Mouse (Mus musculus) midbrain, embryonic 10.5 days (tissue): Measurements from ENCODE around the gene Atp5g1. TPM values are rescaled to one million over a fixed set of nuclear protein-coding genes. Genes with fewer than 3 reads are reported as not detected.
"Not testable (repeated sequence)": the region's sequence is repeated elsewhere in the genome, so short reads cannot be mapped to it uniquely, and the experiment has no call there.

ENCODE experiments used
- DNase-seq: peaks from one replicate; pipeline ENCODE4 v3.0.0-alpha.2; 2017; ENCODE audit warnings: low spot score
- H3K27ac ChIP-seq: fragments of 300-500 bp; sonication (generic); replicated peaks from 2 replicates; pipeline ENCODE4 v1.5.1; 2016; ENCODE audit warnings: mild to moderate bottlenecking
- H3K27me3 ChIP-seq: fragments of 300-500 bp; sonication (generic); 2 replicates; pipeline ENCODE4 v1.6.1; 2016; ENCODE audit warnings: low read depth, mild to moderate bottlenecking; ENCODE audit not compliant: poor library complexity, severe bottlenecking
- H3K36me3 ChIP-seq: fragments of 300-500 bp; sonication (generic); 2 replicates; pipeline ENCODE4 v1.6.1; 2016; ENCODE audit warnings: mild to moderate bottlenecking, moderate library complexity
- H3K4me1 ChIP-seq: fragments of 300-500 bp; sonication (generic); 2 replicates; pipeline ENCODE4 v1.6.1; 2016
- H3K4me3 ChIP-seq: fragments of 300-500 bp; sonication (generic); 2 replicates; pipeline ENCODE4 v1.5.1; 2016; ENCODE audit warnings: mild to moderate bottlenecking, moderate library complexity
- H3K9me3 ChIP-seq: fragments of 300-500 bp; sonication (generic); replicated peaks from 2 replicates; pipeline ENCODE4 v1.6.1; 2016; ENCODE audit warnings: mild to moderate bottlenecking
- WGBS: fragments of 180-500 bp; shearing (Covaris S2); methylation state at CpG from one replicate; pipeline ENCODE4 v1.1.7; 2016; 5-methylcytosine and 5-hydroxymethylcytosine counted together
- polyA plus RNA-seq: library from polyadenylated mRNA; unstranded; fragments of >200 nt; fragmentation: Nextera tagmentation; extraction: Ambion mirVana; gene quantifications from 2 replicates; pipeline ENCODE4 v1.2.1, GENCODE M21; 2016

Atp5g1 gene
- 534 and 550 TPM in 2 replicates for polyA plus RNA-seq

- H3K9me3 ChIP-seq, result no peaks in the 10 kb centered on the region
- H3K4me3 ChIP-seq, result peak within 1 kb of the TSS; percentile 89
- peak; percentile 98 for DNase-seq
- H3K4me1 ChIP-seq, result peaks cover 18% of the 10 kb centered on the region
- peaks cover 26% of the 10 kb centered on the region for H3K36me3 ChIP-seq
- WGBS, result 0% methylated on average over 37 of the region's 37 CpGs
- H3K27ac ChIP-seq, result peak within 1 kb of the TSS; percentile 88
- no peaks in the 10 kb centered on the region for H3K27me3 ChIP-seq
These were observed at the start of gene Atp5g1 for GRCm38 (mm10) chr11:96075509-96076220. Atp5g1 (minus strand) TSS chr11:96075670.

GRCm38 (mm10) chr11:96124052-96124914, 48.8 kb upstream of the Atp5g1 start:
- 2% methylated on average over 45 of the region's 45 CpGs for WGBS
- H3K27ac ChIP-seq, result no peak overlapping the region; the same call in 1 of the 2 replicates
- no peaks in the 10 kb centered on the region for H3K36me3 ChIP-seq

DNA sequence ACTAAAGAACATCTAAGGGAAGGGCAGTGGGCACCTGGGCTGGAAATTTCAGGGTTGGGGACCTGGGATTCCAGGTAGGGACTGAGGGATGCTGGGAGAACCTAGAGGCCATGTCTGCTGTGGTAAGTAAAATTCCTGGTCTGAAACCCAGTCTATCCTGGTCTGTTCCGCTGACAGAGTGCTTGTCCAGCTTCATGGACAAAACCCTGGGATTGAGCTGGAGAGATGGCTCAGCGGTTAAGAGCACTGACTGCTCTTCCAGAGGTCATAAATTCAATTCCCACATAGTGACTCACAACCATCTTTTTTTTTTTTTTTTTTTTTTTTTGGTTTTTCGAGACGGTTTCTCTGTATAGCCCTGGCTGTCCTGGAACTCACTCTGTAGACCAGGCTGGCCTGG, 47.3 kb upstream of the Atp5g1 start:
- H3K27ac ChIP-seq, H3K36me3 ChIP-seq, DNase-seq, H3K4me3 ChIP-seq, H3K9me3 ChIP-seq: not testable (repeated sequence)
- Histone ChIP-seq H3K4me1 (peaks cover 13% of the 10 kb centered on the region), H3K27me3 (peaks cover 55% of the 10 kb centered on the region)
- 79% methylated on average over 4 of the region's 4 CpGs for WGBS

More at GRCm38 (mm10) chr11:96124052-96124914, 48.8 kb upstream of the Atp5g1 start:
- H3K4me1 ChIP-seq, result peaks cover 13% of the 10 kb centered on the region
- peak overlapping the region; percentile 57 for H3K4me3 ChIP-seq
- no peaks in the 10 kb centered on the region for H3K9me3 ChIP-seq
- H3K27me3 ChIP-seq, result peaks cover 55% of the 10 kb centered on the region
- DNase-seq, result peak; percentile 52

DNA sequence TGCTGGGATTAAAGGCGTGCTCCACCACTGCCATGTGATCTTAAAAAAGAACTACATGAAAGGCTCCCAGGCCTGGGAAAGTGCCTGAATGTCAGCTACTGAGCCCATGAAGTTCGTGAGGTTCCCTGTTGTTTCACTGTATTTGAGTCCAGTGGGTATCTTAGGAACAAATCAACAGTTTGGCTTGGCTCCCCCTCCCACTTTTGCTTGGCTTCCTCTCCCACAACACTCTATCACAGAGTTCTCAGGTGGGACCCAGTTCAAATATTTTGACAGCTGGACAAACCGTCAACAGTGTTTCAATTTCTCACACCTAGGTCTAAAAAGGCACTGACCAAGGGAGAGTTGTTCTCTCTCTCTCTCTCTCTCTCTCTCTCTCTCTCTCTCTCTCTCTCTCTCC, 43.9 kb upstream of the Atp5g1 start:
- no peaks in the 10 kb centered on the region for H3K36me3 ChIP-seq
- DNase-seq, result no peak
- WGBS, result 65% methylated on average over 3 of the region's 3 CpGs
- peaks cover 32% of the 10 kb centered on the region for H3K27me3 ChIP-seq
- no peak overlapping the region for H3K27ac ChIP-seq
- peaks cover 7% of the 10 kb centered on the region for H3K4me1 ChIP-seq
- no peak overlapping the region for H3K4me3 ChIP-seq
- H3K9me3 ChIP-seq, result no peaks in the 10 kb centered on the region

- 82% methylated on average over 3 of the region's 3 CpGs for WGBS
- H3K9me3 ChIP-seq, DNase-seq, H3K4me3 ChIP-seq, H3K27ac ChIP-seq, H3K36me3 ChIP-seq, H3K4me1 ChIP-seq: not testable (repeated sequence)
- peaks cover 10% of the 10 kb centered on the region; the same call in 1 of the 2 replicates for H3K27me3 ChIP-seq
These were observed 41.5 kb upstream of the Atp5g1 start for GRCm38 (mm10) chr11:96116925-96117324.

DNA sequence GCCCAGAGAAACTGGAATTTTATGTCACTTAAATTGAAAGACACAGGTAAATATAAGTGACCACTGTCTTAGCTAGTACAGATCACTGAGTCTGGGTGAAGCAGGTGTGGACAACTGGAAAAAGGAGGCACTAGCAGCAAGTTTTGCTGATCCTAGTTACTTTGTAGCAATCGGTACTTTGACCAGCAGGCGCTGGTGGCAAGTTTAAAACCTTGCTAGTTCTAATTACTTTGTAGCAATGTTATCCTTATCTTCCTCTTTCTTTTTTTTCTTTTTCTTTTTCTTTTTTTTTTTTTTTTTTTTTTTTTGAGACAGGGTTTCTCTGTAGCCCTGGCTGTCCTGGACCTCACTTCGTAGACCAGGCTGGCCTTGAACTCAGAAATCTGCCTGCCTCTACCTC, 40.6 kb upstream of the Atp5g1 start:
- Histone ChIP-seq H3K4me3 (no peak overlapping the region), H3K27ac (no peak overlapping the region), H3K27me3 (peaks cover 2% of the 10 kb centered on the region; the same call in 1 of the 2 replicates), H3K36me3 (no peaks in the 10 kb centered on the region), H3K9me3 (no peaks in the 10 kb centered on the region), H3K4me1 (no peaks in the 10 kb centered on the region)
- no peak for DNase-seq
- 90% methylated on average over 3 of the region's 3 CpGs for WGBS

DNA sequence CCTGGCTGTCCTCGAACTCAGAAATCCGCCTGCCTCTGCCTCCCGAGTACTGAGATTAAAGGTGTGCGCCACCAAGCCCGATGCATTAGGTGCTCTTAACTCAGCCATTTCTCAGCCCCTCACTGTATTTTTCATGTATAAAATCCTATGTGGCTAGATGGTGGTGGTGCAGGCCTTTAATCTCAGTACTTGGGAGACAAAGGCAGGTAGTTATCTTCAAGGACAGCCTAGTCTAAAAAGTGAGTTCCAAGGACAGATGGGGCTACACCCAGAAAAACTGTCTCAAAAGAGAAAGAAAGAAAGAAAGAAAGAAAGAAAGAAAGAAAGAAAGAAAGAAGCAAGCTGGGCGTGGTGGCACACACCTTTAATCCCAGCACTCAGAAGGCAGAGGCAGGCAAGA, 39.9 kb upstream of the Atp5g1 start:
- H3K27ac ChIP-seq, result no peak overlapping the region
- no peaks in the 10 kb centered on the region for H3K36me3 ChIP-seq
- no peaks in the 10 kb centered on the region; the same call in 1 of the 2 replicates for H3K27me3 ChIP-seq
- no peak for DNase-seq
- H3K9me3 ChIP-seq, result no peaks in the 10 kb centered on the region
- H3K4me3 ChIP-seq, result no peak overlapping the region
- H3K4me1 ChIP-seq, result no peaks in the 10 kb centered on the region
- WGBS, result 94% methylated on average over 6 of the region's 6 CpGs

- H3K9me3 ChIP-seq, result no peaks in the 10 kb centered on the region
- DNase-seq, result no peak
- H3K27me3 ChIP-seq, result no peaks in the 10 kb centered on the region
- no peaks in the 10 kb centered on the region for H3K36me3 ChIP-seq
- H3K27ac ChIP-seq, result no peak overlapping the region
- WGBS, result 77% methylated on average over 2 of the region's 2 CpGs
- no peaks in the 10 kb centered on the region for H3K4me1 ChIP-seq
- no peak overlapping the region for H3K4me3 ChIP-seq
These were observed 38.6 kb upstream of the Atp5g1 start for GRCm38 (mm10) chr11:96114077-96114476.

GRCm38 (mm10) chr11:96111751-96112150, 36.3 kb upstream of the Atp5g1 start, which contains the start of gene Calcoco2:
Calcoco2 (minus strand) TSS chr11:96111964.
- Histone ChIP-seq H3K36me3 (no peaks in the 10 kb centered on the region), H3K4me3 (no peak within 1 kb of the TSS), H3K9me3 (no peaks in the 10 kb centered on the region), H3K27ac (no peak within 1 kb of the TSS), H3K27me3 (no peaks in the 10 kb centered on the region), H3K4me1 (no peaks in the 10 kb centered on the region)
- 45% methylated on average over 14 of the region's 14 CpGs for WGBS
- DNase-seq, result no peak

DNA sequence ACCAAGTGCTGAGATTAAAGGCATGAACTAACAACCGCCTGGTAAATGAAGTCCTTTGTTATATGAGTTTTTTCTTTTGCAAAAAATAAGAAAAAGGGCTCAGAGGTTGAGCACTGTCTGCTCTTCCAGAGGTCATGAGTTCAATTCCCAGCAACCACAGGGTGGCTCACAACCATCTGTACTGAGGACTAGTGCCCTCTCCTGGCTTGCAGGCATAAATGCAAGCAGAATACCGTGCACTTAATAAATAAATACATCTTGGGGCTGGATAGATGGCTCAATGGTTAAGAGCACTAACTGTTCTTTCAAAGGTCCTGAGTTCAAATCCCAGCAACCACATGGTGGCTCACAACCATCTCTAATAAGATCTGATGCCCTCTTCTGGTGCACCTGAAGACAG, 35.5 kb upstream of the Atp5g1 start:
- H3K4me1 ChIP-seq, H3K27ac ChIP-seq, H3K4me3 ChIP-seq, H3K36me3 ChIP-seq, H3K9me3 ChIP-seq, DNase-seq, H3K27me3 ChIP-seq: not testable (repeated sequence)
- WGBS, result 64% methylated on average over 2 of the region's 2 CpGs

GRCm38 (mm10) chr11:96108376-96108775, 32.9 kb upstream of the Atp5g1 start:
- WGBS, result 89% methylated on average over 1 of the region's 1 CpGs
- no peak overlapping the region for H3K4me3 ChIP-seq

DNA sequence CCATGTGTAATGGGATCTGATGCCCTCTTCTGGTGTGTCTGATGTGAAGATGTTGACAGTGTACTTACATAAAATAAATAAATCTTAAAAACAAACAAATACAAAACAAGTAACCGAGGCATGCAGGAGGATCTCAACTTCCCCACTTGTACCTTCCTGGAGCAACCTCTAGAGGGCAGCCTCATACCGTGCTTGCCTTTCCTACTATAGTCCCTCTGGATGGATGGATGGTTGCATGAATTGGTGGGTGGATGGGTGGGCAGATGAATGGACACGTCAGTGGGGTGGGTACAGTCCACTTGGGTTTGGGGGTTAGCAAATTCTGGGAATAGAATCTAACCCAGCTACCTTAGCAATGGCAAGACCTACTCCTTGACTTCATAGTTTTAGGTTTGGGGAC, 17.9 kb upstream of the Atp5g1 start:
- no peak overlapping the region for H3K27ac ChIP-seq
- no peaks in the 10 kb centered on the region for H3K9me3 ChIP-seq
- DNase-seq, result peak; percentile 51
- 17% methylated on average over 3 of the region's 3 CpGs for WGBS
- H3K4me3 ChIP-seq, result no peak overlapping the region
- H3K27me3 ChIP-seq, result no peaks in the 10 kb centered on the region
- H3K36me3 ChIP-seq, result no peaks in the 10 kb centered on the region
- H3K4me1 ChIP-seq, result no peaks in the 10 kb centered on the region

More at GRCm38 (mm10) chr11:96108376-96108775, 32.9 kb upstream of the Atp5g1 start:
- Histone ChIP-seq H3K9me3 (no peaks in the 10 kb centered on the region), H3K27ac (no peak overlapping the region), H3K4me1 (no peaks in the 10 kb centered on the region), H3K27me3 (no peaks in the 10 kb centered on the region), H3K36me3 (no peaks in the 10 kb centered on the region)
- DNase-seq, result no peak
